Comparison of ENCODE assay signal across 30 mouse cellular contexts in the genomic region with DNA sequence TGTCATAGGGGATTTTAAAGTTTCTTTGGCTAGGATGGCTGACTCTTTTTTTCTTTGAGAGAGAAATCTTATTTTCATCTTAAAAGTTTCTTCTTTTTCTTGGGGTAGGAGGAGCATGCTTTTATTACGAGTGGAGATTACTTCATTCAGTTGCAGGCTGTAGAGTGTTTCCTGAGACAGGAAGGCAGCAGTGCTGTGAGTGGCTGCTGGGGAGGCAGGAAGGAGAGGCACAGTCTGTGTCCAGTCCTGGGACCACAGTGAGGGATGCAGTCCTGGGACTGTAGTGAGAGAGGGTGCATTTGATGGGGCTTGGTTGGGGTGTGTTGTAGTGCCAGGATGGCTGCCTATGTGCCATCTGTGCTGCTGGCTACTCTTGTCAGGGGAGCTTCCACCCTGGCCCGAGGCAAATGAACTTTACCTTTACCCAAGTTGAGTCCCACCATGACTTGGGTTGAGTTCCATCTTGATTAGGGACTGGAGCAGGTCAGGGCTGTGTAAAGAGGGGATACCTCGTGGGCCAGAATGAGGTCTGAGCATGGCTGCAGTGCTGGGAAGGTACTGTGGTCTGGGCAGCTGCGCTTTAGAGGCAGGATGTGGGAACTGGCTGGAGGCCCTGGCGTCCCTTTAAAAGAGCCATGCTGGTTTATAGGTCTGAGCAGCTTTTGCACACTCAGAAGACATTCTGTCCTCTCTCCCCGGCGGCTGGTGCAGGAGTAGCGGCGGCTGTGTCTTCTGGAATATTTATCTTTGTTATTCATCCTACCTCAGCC. TPM values are rescaled to one million over a fixed set of nuclear protein-coding genes. Genes with fewer than 3 reads are reported as not detected.
DNase-seq lines count a peak whose midpoint lies in the region; ATAC-seq and TF ChIP-seq lines count a peak whose summit lies in the region.
"Had no signal": no experiment of that assay in that cellular context is flagged by ENCODE, and none has a peak within 500 bp of the region (broad histone marks: within the 10 kb centered on the region; RNA-seq: fewer than 3 reads in every experiment).

No protein-coding gene starts in this region.

- no peak for DNase-seq in hindbrain, embryonic 10.5 days (ENCODE audit: low spot score)
- peak; percentile 33 for DNase-seq in thymus, postnatal 14 days
- no peak for DNase-seq in thymus, postnatal 0 days (ENCODE audit: low spot score)
- no peak for DNase-seq in urinary bladder, adult 18-20 months (ENCODE audit: low spot score in 2 of 2)
- DNase-seq: adrenal gland, postnatal 14 days; cerebellum, adult 18-20 months; forebrain, postnatal 0 days; gastrocnemius, postnatal 14 days; heart, adult 18-20 months; heart, postnatal 4 days; kidney, adult 18-20 months; kidney, postnatal 4 days; layer of hippocampus, adult 9-11 months; midbrain, embryonic 14.5 days had no signal

- no peak for TF ChIP-seq POLR2A in myocyte (IDR thresholded peaks at IDR 0.05; ENCODE audit: insufficient read length, low read depth)

- H3K36me3 ChIP-seq in hindbrain, embryonic 10.5 days, result no peaks in the 10 kb centered on the region
- no peaks in the 10 kb centered on the region for H3K36me3 ChIP-seq in hindbrain, embryonic 12.5 days
- no peaks in the 10 kb centered on the region for H3K36me3 ChIP-seq in myocyte (ENCODE audit: control insufficient read depth, insufficient read depth)
- H3K36me3 ChIP-seq: embryonic facial prominence, embryonic 10.5 days; forebrain, embryonic 12.5 days; kidney, embryonic 15.5 days; lung, embryonic 15.5 days; neural tube, embryonic 12.5 days had no signal

- no peaks in the 10 kb centered on the region; the same call in 1 of the 2 replicates for H3K27me3 ChIP-seq in hindbrain, embryonic 10.5 days (ENCODE audit: insufficient read depth, poor library complexity, severe bottlenecking)
- H3K27me3 ChIP-seq in hindbrain, embryonic 12.5 days, result no peaks in the 10 kb centered on the region
- H3K27me3 ChIP-seq in myocyte (ENCODE audit: control insufficient read depth, insufficient read depth, insufficient read length), result no peaks in the 10 kb centered on the region
- H3K27me3 ChIP-seq: embryonic facial prominence, embryonic 15.5 days; kidney, embryonic 15.5 days; limb, embryonic 13.5 days; lung, embryonic 15.5 days; neural tube, embryonic 12.5 days had no signal

- no peaks in the 10 kb centered on the region for H3K9me3 ChIP-seq in hindbrain, embryonic 10.5 days
- no peaks in the 10 kb centered on the region for H3K9me3 ChIP-seq in hindbrain, embryonic 12.5 days (replicated peaks)
- H3K9me3 ChIP-seq: embryonic facial prominence, embryonic 10.5 days; embryonic facial prominence, embryonic 15.5 days; forebrain, embryonic 12.5 days; kidney, embryonic 15.5 days; limb, embryonic 13.5 days; lung, embryonic 15.5 days; neural tube, embryonic 12.5 days had no signal

- no peak for ATAC-seq in hindbrain, embryonic 12.5 days (ENCODE audit: low FRiP score)
- peak; percentile 73 to 75 for ATAC-seq in hematopoietic stem cell, adult 5-6 weeks (replicated peaks in 1 of 2; ENCODE audit: insufficient read depth in 1 of 2, low FRiP score in 2 of 2, low TSS enrichment in 1 of 2, low read depth in 1 of 2, poor library complexity in 2 of 2, severe bottlenecking in 2 of 2)
- no peak for ATAC-seq in monocyte, adult 5-6 weeks (replicated peaks; ENCODE audit: insufficient number of reproducible peaks, low FRiP score, low TSS enrichment, poor library complexity, severe bottlenecking)
- ATAC-seq: CD4-positive, CD25-positive, alpha-beta regulatory T cell, adult 4 months; forebrain, postnatal 0 days; hindbrain, embryonic 16.5 days had no signal

- no peaks in the 10 kb centered on the region for H3K79me2 ChIP-seq in myocyte (ENCODE audit: control insufficient read depth, insufficient read depth)

- WGBS in hindbrain, embryonic 10.5 days, result 90% methylated on average over 9 of the region's 9 CpGs
- WGBS in hindbrain, embryonic 12.5 days, result 90% methylated on average over 9 of the region's 9 CpGs

- H3K4me1 ChIP-seq in hindbrain, embryonic 10.5 days (replicated peaks), result peaks cover 35% of the 10 kb centered on the region
- peaks cover 30% of the 10 kb centered on the region for H3K4me1 ChIP-seq in hindbrain, embryonic 12.5 days
- H3K4me1 ChIP-seq: lung, embryonic 15.5 days had no signal

- peak overlapping the region; percentile 12; the same call in 1 of the 2 replicates for H3K27ac ChIP-seq in hindbrain, embryonic 10.5 days
- H3K27ac ChIP-seq in hindbrain, embryonic 12.5 days, result no peak overlapping the region
- H3K27ac ChIP-seq: embryonic facial prominence, embryonic 10.5 days; embryonic facial prominence, embryonic 15.5 days; forebrain, embryonic 12.5 days; kidney, embryonic 15.5 days; left cerebral cortex, adult 2 months; limb, embryonic 13.5 days; lung, embryonic 15.5 days; neural tube, embryonic 12.5 days had no signal

- no peak overlapping the region for H3K9ac ChIP-seq in hindbrain, embryonic 12.5 days
- H3K9ac ChIP-seq: embryonic facial prominence, embryonic 15.5 days; forebrain, embryonic 12.5 days; forebrain, postnatal 0 days; kidney, embryonic 15.5 days; limb, embryonic 13.5 days; lung, embryonic 15.5 days; neural tube, embryonic 12.5 days had no signal

- H3K4me2 ChIP-seq in hindbrain, embryonic 12.5 days (replicated peaks), result no peak overlapping the region
- H3K4me2 ChIP-seq in myocyte (ENCODE audit: low read depth), result peak overlapping the region; percentile 27
- H3K4me2 ChIP-seq: embryonic facial prominence, embryonic 15.5 days; forebrain, embryonic 12.5 days; heart, embryonic 11.5 days; kidney, embryonic 15.5 days; limb, embryonic 13.5 days; liver, embryonic 11.5 days; lung, embryonic 15.5 days; neural tube, embryonic 12.5 days had no signal

- no peak overlapping the region for H3ac ChIP-seq in myocyte (ENCODE audit: control insufficient read depth, insufficient read length)

- H3K4me3 ChIP-seq in hindbrain, embryonic 10.5 days, result no peak overlapping the region
- H3K4me3 ChIP-seq in hindbrain, embryonic 12.5 days, result no peak overlapping the region
- no peak overlapping the region for H3K4me3 ChIP-seq in myocyte
- H3K4me3 ChIP-seq: embryonic facial prominence, embryonic 10.5 days; embryonic facial prominence, embryonic 15.5 days; forebrain, embryonic 12.5 days; kidney, embryonic 15.5 days; left cerebral cortex, adult 2 months; limb, embryonic 13.5 days; lung, embryonic 15.5 days; neural tube, embryonic 12.5 days had no signal

TF ChIP-seq in myocyte, 11 proteins besides CTCF, POLR2A, EP300 and RAD21:
- TF ChIP-seq POLR2AphosphoS2 (IDR thresholded peaks at IDR 0.05; ENCODE audit: insufficient read length, low read depth) (no peak), E2F4 (IDR thresholded peaks at IDR 0.05; ENCODE audit: insufficient read depth) (no peak), MAX (IDR thresholded peaks at IDR 0.05; ENCODE audit: low read depth) (no peak), CEBPB (IDR thresholded peaks at IDR 0.05; ENCODE audit: insufficient read depth, poor library complexity, severe bottlenecking) (no peak), MYOD1 (IDR thresholded peaks at IDR 0.05; ENCODE audit: control insufficient read depth in 1 of 3, insufficient read length in 2 of 3, low read depth in 2 of 3) (peak in 2 of 3 experiments; percentile 62 to 84), MYOG (IDR thresholded peaks at IDR 0.05; ENCODE audit: control insufficient read depth in 1 of 3, insufficient read depth in 1 of 3, insufficient read length in 2 of 3, low read depth in 2 of 3) (peak in 1 of 3 experiments; percentile 80)

RNA-seq across cellular contexts. Expression of gene Tbc1d22a, which starts 43.8 kb away (rescaled TPM):
- 13.4 and 13.5 TPM in 2 replicates for polyA plus RNA-seq in hindbrain, embryonic 10.5 days (2016; fragmentation: Nextera tagmentation; extraction: Ambion mirVana)
- 13.8 and 14.1 TPM in 2 replicates for polyA plus RNA-seq in hindbrain, embryonic 12.5 days (2016; fragmentation: Nextera tagmentation; extraction: Ambion mirVana)
- polyA plus RNA-seq in thymus, postnatal 0 days (2015; fragmentation: Nextera tagmentation; extraction: Ambion mirVana), result 19.8 and 21.0 TPM in 2 replicates
- 14.6 and 25.8 TPM in 2 replicates for total RNA-seq in hematopoietic stem cell, adult 5-6 weeks (2017)
- polyA plus RNA-seq in myocyte (2012; fragmentation: generic; extraction: Trizol), result 30.5 TPM
- 24.4 to 47.7 TPM (median 28.3 TPM) in 3 replicates for total RNA-seq in monocyte, adult 5-6 weeks (2017)

Comparison
In these comparisons a context has a peak if more than half of its experiments do, and no peak if none do; other contexts are left out.
1. ATAC-seq: peak in hematopoietic stem cell, adult 5-6 weeks (2 of 2); none in hindbrain, embryonic 12.5 days (single experiment) and monocyte, adult 5-6 weeks (single experiment).